Mouse (Mus musculus) cerebellum, adult 2 months (tissue): Measurements from ENCODE around the gene Sec24b.

Source experiments
- CTCF ChIP-seq: fragments of 200-500 bp; IDR thresholded peaks from 2 replicates; pipeline ENCODE4 v1.5.1; 2011; ENCODE audit warnings: low read depth, mild to moderate bottlenecking, control low read depth, low read length, moderate library complexity, borderline replicate concordance; ENCODE audit not compliant: insufficient read depth
- POLR2A ChIP-seq: fragments of 200-500 bp; IDR thresholded peaks from 2 replicates; pipeline ENCODE4 v1.6.1; 2011; ENCODE audit warnings: low read length, control low read depth, borderline replicate concordance; ENCODE audit not compliant: insufficient read depth

DNA sequence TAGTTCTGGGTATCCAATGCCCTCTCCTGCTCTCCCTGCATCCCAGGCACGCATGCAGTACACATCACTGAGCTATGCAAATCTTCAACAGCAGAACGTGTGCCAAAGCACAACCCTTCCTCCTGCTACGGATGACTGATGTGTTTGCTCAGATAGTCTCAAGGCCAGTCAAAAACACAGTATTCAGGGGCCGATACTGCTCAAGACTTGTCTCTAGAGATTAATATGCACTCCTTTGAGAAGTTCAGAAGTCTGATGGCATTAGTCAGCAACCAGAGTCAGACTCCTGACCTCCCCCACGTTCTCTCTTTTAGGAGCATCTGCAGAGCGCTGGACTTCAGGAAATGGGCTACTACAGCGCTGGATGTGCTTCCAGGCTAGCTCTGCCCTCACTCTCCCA lies 63.4 kb downstream of the Sec24b start:
- no peak for TF ChIP-seq POLR2A
- no peak for TF ChIP-seq CTCF
